Mouse (Mus musculus) mouse embryonic stem cell (cell line): ENCODE measurements around the gene Cars.
"Not testable (repeated sequence)": the region's sequence is repeated elsewhere in the genome, so short reads cannot be mapped to it uniquely, and the experiment has no call there.

Experiments
- in situ Hi-C, 2 experiments: fragments of 300-500 bp; cut with MboI; formaldehyde crosslinking; loops; 1 replicate in 1 of 2; 3 replicates in 1 of 2; pipeline ENCODE4 v1.14.3; 2019 to 2020; ENCODE audit warnings: low sequenced_read_pairs in 2 of 2, low pct_unique_long_range_greater_than_20kb in 1 of 2, mixed read lengths in 1 of 2; ENCODE audit not compliant: unreplicated experiment in 1 of 2

Cars gene

GRCm38 (mm10) chr7:143599428-143600230 lies at the start of gene Cars:
Cars (minus strand) TSS chr7:143600090.
- in situ Hi-C loops = no loop called here

GRCm38 (mm10) chr7:143649034-143649768 lies 49.3 kb upstream of the Cars start, which contains the start of gene Tnfrsf22:
Tnfrsf22 (minus strand) TSS chr7:143649661.
- in situ Hi-C loops = no loop called here

GRCm38 (mm10) chr7:143643949-143644348 lies 44.1 kb upstream of the Cars start:
- in situ Hi-C loops = not testable (repeated sequence)

GRCm38 (mm10) chr7:143636674-143637073 lies 36.8 kb upstream of the Cars start:
- in situ Hi-C loops = no loop called here

GRCm38 (mm10) chr7:143631503-143631902 lies 31.6 kb upstream of the Cars start:
- in situ Hi-C loops = no loop called here

- in situ Hi-C loops = no loop called here
Measured at GRCm38 (mm10) chr7:143629501-143629900, 29.6 kb upstream of the Cars start.

GRCm38 (mm10) chr7:143628540-143628939 lies 28.6 kb upstream of the Cars start, which contains the start of gene Tnfrsf26:
Tnfrsf26 (minus strand) TSS chr7:143628722.
- in situ Hi-C loops = no loop called here

- in situ Hi-C loops = no loop called here
Measured at GRCm38 (mm10) chr7:143627555-143628286, 27.8 kb upstream of the Cars start.

GRCm38 (mm10) chr7:143626178-143626577 lies 26.3 kb upstream of the Cars start:
- in situ Hi-C loops = no loop called here

- in situ Hi-C loops = no loop called here
Measured at GRCm38 (mm10) chr7:143625151-143625550, 25.3 kb upstream of the Cars start.

GRCm38 (mm10) chr7:143624561-143624960 lies 24.7 kb upstream of the Cars start:
- in situ Hi-C loops = no loop called here

GRCm38 (mm10) chr7:143620951-143621350 lies 21.1 kb upstream of the Cars start:
- in situ Hi-C loops = no loop called here

GRCm38 (mm10) chr7:143614404-143615135 lies 14.7 kb upstream of the Cars start:
- in situ Hi-C loops = loop anchor here in 1 of 2 experiments (5.0 to 10.0 kb wide), 2 partner anchors 83 to 150 kb away; partner anchors contain the start of gene Mrgprg

GRCm38 (mm10) chr7:143612215-143612614 lies 12.3 kb upstream of the Cars start:
- in situ Hi-C loops = loop anchor here in 1 of 2 experiments (5.0 to 10.0 kb wide), 2 partner anchors 85 to 153 kb away; partner anchors contain the start of gene Mrgprg

- in situ Hi-C loops = loop anchor here in 1 of 2 experiments (5.0 kb wide), 1 partner anchor 92 kb away; no protein-coding TSS in a partner anchor
Measured at GRCm38 (mm10) chr7:143605321-143605720, 5.4 kb upstream of the Cars start.

GRCm38 (mm10) chr7:143604889-143605288 lies 5.0 kb upstream of the Cars start:
- in situ Hi-C loops = loop anchor here in 1 of 2 experiments (5.0 kb wide), 1 partner anchor 92 kb away; no protein-coding TSS in a partner anchor

- in situ Hi-C loops = no loop called here
Measured at GRCm38 (mm10) chr7:143601705-143602104, 1.8 kb upstream of the Cars start.

GRCm38 (mm10) chr7:143600231-143600740 lies 396 bp upstream of the Cars start:
- in situ Hi-C loops = no loop called here
